Mouse (Mus musculus) limb, embryonic 14.5 days (tissue): Measurements from ENCODE around the gene Pnrc2. TPM values are rescaled to one million over a fixed set of nuclear protein-coding genes. Genes with fewer than 3 reads are reported as not detected.

Experiments
- ATAC-seq: fragments of 200-750 bp; cut with Nextera tagmentation; 2 replicates; pipeline ENCODE4 v1.8.0; 2017; ENCODE audit warnings: low read depth, moderate number of reproducible peaks, moderate TSS enrichment; ENCODE audit not compliant: low FRiP score
- DNase-seq: peaks from one replicate; pipeline ENCODE4 v3.0.0-alpha.2; 2015; ENCODE audit warnings: low spot score
- H3K27ac ChIP-seq: fragments of 300-500 bp; sonication (generic); replicated peaks from 2 replicates; pipeline ENCODE4 v1.5.1; 2014; ENCODE audit warnings: low read depth, mild to moderate bottlenecking, low read length, moderate library complexity, mixed read lengths
- H3K27me3 ChIP-seq: fragments of 300-500 bp; sonication (generic); 2 replicates; pipeline ENCODE4 v1.6.1; 2014; ENCODE audit warnings: low read length, mixed read lengths; ENCODE audit not compliant: control insufficient read depth, insufficient read depth
- H3K36me3 ChIP-seq: fragments of 300-500 bp; sonication (generic); 2 replicates; pipeline ENCODE4 v1.6.1; 2014; ENCODE audit warnings: mild to moderate bottlenecking, low read length, moderate library complexity, mixed read lengths; ENCODE audit not compliant: control insufficient read depth, insufficient read depth
- H3K4me1 ChIP-seq: fragments of 300-500 bp; sonication (generic); 2 replicates; pipeline ENCODE4 v1.6.1; 2014; ENCODE audit warnings: antibody characterized with exemption, low read length, mixed read lengths; ENCODE audit not compliant: control insufficient read depth, insufficient read depth
- H3K4me2 ChIP-seq: fragments of 300-500 bp; sonication (generic); replicated peaks from 2 replicates; pipeline ENCODE4 v1.6.1; 2014; ENCODE audit warnings: low read depth, mild to moderate bottlenecking, low read length, moderate library complexity; ENCODE audit not compliant: severe bottlenecking
- H3K4me3 ChIP-seq: fragments of 300-500 bp; sonication (generic); replicated peaks from 2 replicates; pipeline ENCODE4 v1.5.1; 2014; ENCODE audit warnings: low read length
- H3K9ac ChIP-seq: fragments of 300-500 bp; sonication (generic); 2 replicates; pipeline ENCODE4 v1.6.1; 2014; ENCODE audit warnings: mild to moderate bottlenecking, low read depth, low read length, moderate library complexity; ENCODE audit not compliant: severe bottlenecking
- H3K9me3 ChIP-seq: fragments of 300-500 bp; sonication (generic); 2 replicates; pipeline ENCODE4 v1.6.1; 2016; ENCODE audit warnings: low read length; ENCODE audit not compliant: control insufficient read depth
- POLR2A ChIP-seq: fragments of 200-500 bp; IDR thresholded peaks from 2 replicates; pipeline ENCODE4 v1.8.0; 2012; ENCODE audit warnings: inconsistent platforms, mild to moderate bottlenecking, moderate library complexity, borderline replicate concordance; ENCODE audit not compliant: insufficient read depth, insufficient read length; ENCODE audit errors: extremely low read depth
- WGBS: fragments of 180-500 bp; shearing (Covaris S2); extraction: QIAGEN DNeasy Blood & Tissue Kit; methylation state at CpG from one replicate; pipeline ENCODE4 v1.1.7; 2014; 5-methylcytosine and 5-hydroxymethylcytosine counted together
- polyA plus RNA-seq, 2 experiments: library from polyadenylated mRNA; depleted of rRNA in 1 of 2; stranded (reverse) in 1 of 2; unstranded in 1 of 2; fragments of >200 nt; fragmentation: Nextera tagmentation in 1 of 2; extraction: Ambion mirVana in 1 of 2; gene quantifications; 2 replicates each; pipeline versions ENCODE4 v1.2.1 to v1.2.3; 2012 to 2014

The Pnrc2 gene
- polyA plus RNA-seq, 2 experiments, result 105 to 165 TPM

DNA sequence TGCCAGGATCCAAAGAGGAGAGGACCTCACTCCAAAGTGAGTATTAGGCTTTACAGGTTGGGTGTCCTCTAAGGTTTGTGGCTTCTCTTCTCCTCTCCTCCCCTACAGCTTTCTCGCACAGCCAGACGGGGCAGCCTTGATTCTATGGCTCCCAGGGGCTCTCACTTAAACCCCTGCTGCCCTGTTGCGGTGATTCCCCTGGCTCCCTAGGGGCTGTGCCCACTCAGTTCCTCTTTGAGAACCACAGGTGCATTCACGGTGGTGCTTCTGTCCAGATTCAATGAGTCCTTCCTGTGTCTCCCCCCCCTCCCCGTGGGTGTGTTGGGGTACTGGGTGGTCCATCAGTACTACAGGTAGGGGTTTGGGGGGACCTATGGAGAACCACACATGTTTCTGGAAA lies 26.4 kb upstream of the Pnrc2 start:
- ATAC-seq (no peak), DNase-seq (no peak)
- H3K4me3 ChIP-seq, result no peak overlapping the region
- no peaks in the 10 kb centered on the region for H3K27me3 ChIP-seq
- H3K9ac ChIP-seq, result no peak overlapping the region
- no peaks in the 10 kb centered on the region for H3K9me3 ChIP-seq
- no peak overlapping the region for H3K27ac ChIP-seq
- no peaks in the 10 kb centered on the region for H3K4me1 ChIP-seq
- TF ChIP-seq POLR2A, result no peak
- H3K36me3 ChIP-seq, result no peaks in the 10 kb centered on the region
- 74% methylated on average over 5 of the region's 5 CpGs for WGBS
- H3K4me2 ChIP-seq, result no peak overlapping the region

DNA sequence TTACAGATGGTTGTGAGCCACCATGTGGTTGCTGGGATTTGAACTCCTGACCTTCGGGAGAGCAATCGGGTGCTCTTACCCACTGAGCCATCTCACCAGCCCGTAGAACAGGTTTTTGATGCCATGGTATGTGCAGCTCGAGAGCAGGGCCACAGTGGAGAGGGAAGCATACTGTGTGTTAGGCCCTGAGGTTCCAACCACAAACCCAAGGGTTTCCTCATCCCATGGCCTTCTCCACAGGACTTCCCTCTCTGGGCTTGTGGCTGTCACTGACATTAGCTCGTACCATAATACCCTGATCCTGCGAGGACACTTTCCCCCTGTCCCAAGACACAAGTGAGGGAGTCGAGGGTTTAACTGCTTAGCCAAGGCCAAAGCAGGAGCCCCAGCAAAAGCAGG lies 25.4 kb upstream of the Pnrc2 start:
- WGBS, result 80% methylated on average over 7 of the region's 7 CpGs
- TF ChIP-seq POLR2A, result no peak
- no peak for ATAC-seq
- Histone ChIP-seq H3K4me3 (no peak overlapping the region), H3K36me3 (no peaks in the 10 kb centered on the region), H3K27me3 (no peaks in the 10 kb centered on the region), H3K4me1 (no peaks in the 10 kb centered on the region), H3K9ac (no peak overlapping the region), H3K27ac (no peak overlapping the region), H3K4me2 (no peak overlapping the region), H3K9me3 (no peaks in the 10 kb centered on the region)
- no peak for DNase-seq

DNA sequence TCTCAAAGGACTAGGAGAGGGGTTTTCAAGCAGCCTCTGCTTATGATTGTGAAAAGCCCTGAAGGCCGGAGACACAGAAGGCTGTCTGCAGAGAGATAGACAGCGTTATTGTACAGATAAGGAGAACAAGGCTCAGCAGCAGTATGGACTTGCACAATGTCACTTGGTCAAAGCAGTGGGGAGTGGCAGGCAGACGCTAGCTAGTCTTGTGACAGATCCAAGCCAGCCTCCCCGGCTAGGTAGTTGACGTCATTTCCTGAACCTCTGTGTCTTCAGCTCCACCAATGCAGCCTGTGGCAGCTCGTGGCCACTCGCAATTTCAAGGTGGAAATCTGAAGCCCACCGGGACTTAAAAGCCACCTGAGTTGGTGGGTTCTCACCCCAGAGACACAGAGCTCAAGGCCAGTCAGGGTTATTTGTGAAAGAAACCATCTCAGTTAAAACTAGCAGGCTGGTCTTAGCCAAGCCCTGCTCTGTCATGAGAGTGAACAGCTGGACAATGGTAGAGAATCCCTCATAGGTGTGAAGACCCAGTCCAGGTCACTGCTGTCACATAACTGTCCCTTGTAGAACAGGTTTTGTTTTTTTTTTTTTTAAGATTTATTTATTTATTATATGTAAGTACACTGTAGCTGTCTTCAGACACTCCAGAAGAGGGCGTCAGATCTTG lies 24.9 kb upstream of the Pnrc2 start:
- H3K27me3 ChIP-seq, result no peaks in the 10 kb centered on the region
- DNase-seq, result peak; percentile 35
- H3K9ac ChIP-seq, result no peak overlapping the region
- no peak overlapping the region for H3K27ac ChIP-seq
- no peaks in the 10 kb centered on the region for H3K36me3 ChIP-seq
- no peaks in the 10 kb centered on the region for H3K4me1 ChIP-seq
- ATAC-seq, result no peak
- TF ChIP-seq POLR2A, result no peak
- no peaks in the 10 kb centered on the region for H3K9me3 ChIP-seq
- no peak overlapping the region for H3K4me3 ChIP-seq
- no peak overlapping the region for H3K4me2 ChIP-seq
- WGBS, result 64% methylated on average over 8 of the region's 9 CpGs

DNA sequence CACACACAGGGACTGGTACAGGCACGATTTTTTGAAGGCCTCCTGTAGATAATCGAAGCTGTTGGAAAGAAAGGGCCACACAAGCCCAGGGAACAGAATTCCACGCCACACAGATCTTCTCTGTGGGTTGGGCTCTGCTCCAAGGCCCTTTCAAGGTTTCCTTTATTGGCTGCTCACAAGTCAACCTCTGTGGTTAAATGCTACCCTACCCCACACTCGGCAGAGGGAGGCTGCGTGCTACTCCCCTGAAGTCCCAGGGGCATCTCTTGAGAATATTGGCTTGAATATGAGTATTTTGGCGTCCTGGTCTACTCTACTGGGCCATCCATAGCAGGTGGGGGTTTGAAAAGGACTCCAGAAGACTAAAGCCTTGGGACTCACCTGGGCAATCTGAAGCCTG lies 22.5 kb upstream of the Pnrc2 start:
- Histone ChIP-seq H3K9ac (no peak overlapping the region), H3K4me1 (no peaks in the 10 kb centered on the region), H3K36me3 (no peaks in the 10 kb centered on the region), H3K27me3 (no peaks in the 10 kb centered on the region), H3K9me3 (no peaks in the 10 kb centered on the region), H3K27ac (no peak overlapping the region), H3K4me3 (no peak overlapping the region), H3K4me2 (no peak overlapping the region)
- TF ChIP-seq POLR2A, result no peak
- ATAC-seq (no peak), DNase-seq (no peak)
- 69% methylated on average over 6 of the region's 6 CpGs for WGBS

DNA sequence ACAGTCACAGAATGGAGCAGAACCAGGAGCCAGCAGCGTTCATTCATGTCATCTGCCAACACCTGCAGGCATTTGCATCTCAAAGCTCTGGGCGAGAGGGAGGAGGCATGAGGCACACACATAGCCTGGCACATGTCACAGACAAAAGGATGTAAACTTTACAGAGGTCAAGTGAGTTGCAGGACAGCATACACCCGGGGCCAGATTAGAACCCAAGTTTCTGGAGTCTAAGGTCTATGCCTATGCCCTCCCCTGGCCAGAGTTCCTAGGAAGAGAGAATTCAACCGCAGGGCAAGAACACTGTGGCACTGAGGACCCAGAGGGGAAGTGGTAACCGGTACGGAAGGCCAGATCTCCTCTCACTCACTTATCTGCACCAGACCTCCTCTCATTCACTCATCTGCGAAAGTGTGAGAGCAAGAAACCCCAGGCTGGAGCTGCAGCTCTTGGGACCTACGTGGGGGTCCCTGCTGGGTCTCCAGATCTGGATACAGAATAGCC lies 21.5 kb upstream of the Pnrc2 start, which contains the start of gene Cnr2:
Cnr2 (plus strand) TSS at position 324 of the 501 bp plus-strand sequence.
- Histone ChIP-seq H3K36me3 (no peaks in the 10 kb centered on the region), H3K27ac (no peak within 1 kb of the TSS), H3K4me2 (no peak within 1 kb of the TSS), H3K4me3 (no peak within 1 kb of the TSS), H3K9me3 (no peaks in the 10 kb centered on the region), H3K4me1 (no peaks in the 10 kb centered on the region), H3K27me3 (no peaks in the 10 kb centered on the region), H3K9ac (no peak within 1 kb of the TSS)
- WGBS, result 53% methylated on average over 8 of the region's 8 CpGs
- no peak for TF ChIP-seq POLR2A
- DNase-seq (no peak), ATAC-seq (no peak)
